Mouse (Mus musculus) WW6 (cell line): ENCODE results near the gene Ptrh2.

Experiments
- DNase-seq: peaks from one replicate; pipeline ENCODE4 v3.0.0-alpha.2; 2013; ENCODE audit warnings: low read depth, low spot score

Ptrh2 gene

GRCm38 (mm10) chr11:86668169-86668568, 15.6 kb upstream of the Ptrh2 start:
- DNase-seq = no peak

GRCm38 (mm10) chr11:86671041-86671675, 12.6 kb upstream of the Ptrh2 start:
- no peak for DNase-seq

- no peak for DNase-seq
Measured at GRCm38 (mm10) chr11:86672772-86673171, 11.0 kb upstream of the Ptrh2 start.

- no peak for DNase-seq
Measured at GRCm38 (mm10) chr11:86675520-86675919, 8.3 kb upstream of the Ptrh2 start.

GRCm38 (mm10) chr11:86678957-86679356, 4.8 kb upstream of the Ptrh2 start:
- no peak for DNase-seq

GRCm38 (mm10) chr11:86680729-86681128, 3.1 kb upstream of the Ptrh2 start:
- DNase-seq = no peak

- no peak for DNase-seq
Measured at GRCm38 (mm10) chr11:86681423-86681822, 2.4 kb upstream of the Ptrh2 start.

GRCm38 (mm10) chr11:86682861-86683260, 924 bp upstream of the Ptrh2 start:
- DNase-seq = no peak

- no peak for DNase-seq
Measured at GRCm38 (mm10) chr11:86684126-86685012, 584 bp downstream of the Ptrh2 start.

- no peak for DNase-seq
Measured at GRCm38 (mm10) chr11:86685366-86685765, 1.6 kb downstream of the Ptrh2 start.

GRCm38 (mm10) chr11:86690383-86690782, 6.6 kb downstream of the Ptrh2 start:
- DNase-seq = no peak

GRCm38 (mm10) chr11:86691482-86691881, 7.7 kb downstream of the Ptrh2 start:
- no peak for DNase-seq

GRCm38 (mm10) chr11:86691956-86692355, 8.2 kb downstream of the Ptrh2 start:
- no peak for DNase-seq

- DNase-seq = no peak
Measured at GRCm38 (mm10) chr11:86692546-86692945, 8.8 kb downstream of the Ptrh2 start.

- no peak for DNase-seq
Measured at GRCm38 (mm10) chr11:86695461-86695860, 11.7 kb downstream of the Ptrh2 start.

GRCm38 (mm10) chr11:86701151-86701550, 17.4 kb downstream of the Ptrh2 start:
- peak; percentile 59 for DNase-seq

GRCm38 (mm10) chr11:86714606-86715005, 30.8 kb downstream of the Ptrh2 start:
- DNase-seq = no peak

GRCm38 (mm10) chr11:86717306-86718065, 33.7 kb downstream of the Ptrh2 start:
- DNase-seq = no peak

GRCm38 (mm10) chr11:86718369-86718768, 34.6 kb downstream of the Ptrh2 start:
- no peak for DNase-seq

GRCm38 (mm10) chr11:86719390-86719789, 35.6 kb downstream of the Ptrh2 start:
- no peak for DNase-seq

GRCm38 (mm10) chr11:86724004-86724403, 40.2 kb downstream of the Ptrh2 start:
- DNase-seq = no peak

- no peak for DNase-seq
Measured at GRCm38 (mm10) chr11:86724982-86725381, 41.2 kb downstream of the Ptrh2 start.
